Mouse (Mus musculus) ES-E14 (cell line): Measurements from ENCODE around the gene Tmx1. TPM values are rescaled to one million over a fixed set of nuclear protein-coding genes. Genes with fewer than 3 reads are reported as not detected.

Experiments used
- DNase-seq: peaks from one replicate; pipeline ENCODE4 v3.0.0-alpha.2; 2013; ENCODE audit warnings: low read depth, low spot score
- H3K27ac ChIP-seq: 2 replicates; pipeline ENCODE4 v1.5.1; 2012; ENCODE audit warnings: low read depth, mild to moderate bottlenecking, low read length, moderate library complexity, mixed read lengths; ENCODE audit not compliant: poor library complexity, insufficient read depth, severe bottlenecking
- H3K36me3 ChIP-seq: 2 replicates; pipeline ENCODE4 v1.6.1; 2012; ENCODE audit warnings: mild to moderate bottlenecking, low read length, moderate library complexity, mixed read lengths; ENCODE audit not compliant: control insufficient read depth, poor library complexity, insufficient read depth, severe bottlenecking
- H3K4me1 ChIP-seq, 2 experiments: fragments of 150-350 bp in 1 of 2; sonication (generic) in 1 of 2; 2 replicates each; pipeline ENCODE4 v1.6.1; 2012; ENCODE audit warnings: low read length in 2 of 2, mild to moderate bottlenecking in 1 of 2, mixed read lengths in 1 of 2; ENCODE audit not compliant: control insufficient read depth in 2 of 2, insufficient read depth in 2 of 2, poor library complexity in 1 of 2
- H3K4me3 ChIP-seq, 2 experiments: fragments of 150-350 bp in 1 of 2; sonication (generic) in 1 of 2; 2 replicates each; pipeline ENCODE4 v1.5.1; 2012; ENCODE audit warnings: low read length in 2 of 2, low read depth in 1 of 2, mild to moderate bottlenecking in 1 of 2, mixed read lengths in 1 of 2; ENCODE audit not compliant: insufficient read depth in 1 of 2, poor library complexity in 1 of 2, severe bottlenecking in 1 of 2
- H3K9ac ChIP-seq: 2 replicates; pipeline ENCODE4 v1.6.1; 2012; ENCODE audit warnings: low read depth, mild to moderate bottlenecking, low read length, mixed read lengths; ENCODE audit not compliant: poor library complexity, insufficient read depth, severe bottlenecking
- H3K9me3 ChIP-seq: fragments of 150-350 bp; sonication (generic); 2 replicates; pipeline ENCODE4 v1.6.1; 2012; ENCODE audit warnings: low read depth, mild to moderate bottlenecking, low read length; ENCODE audit not compliant: control insufficient read depth, insufficient read depth
- CHD2 ChIP-seq: IDR thresholded peaks from 2 replicates; pipeline ENCODE4 v1.6.1; 2014; ENCODE audit warnings: mild to moderate bottlenecking, low read depth, low read length, inconsistent platforms
- HCFC1 ChIP-seq: IDR thresholded peaks from 2 replicates; pipeline ENCODE4 v1.6.1; 2012; ENCODE audit warnings: low read length, inconsistent platforms, borderline replicate concordance; ENCODE audit not compliant: insufficient read depth
- MAFK ChIP-seq: IDR thresholded peaks from 2 replicates; pipeline ENCODE4 v1.6.1; 2014; ENCODE audit warnings: mild to moderate bottlenecking, low read depth, low read length, inconsistent platforms; ENCODE audit not compliant: insufficient read depth
- ZC3H11A ChIP-seq: IDR thresholded peaks from 2 replicates; pipeline ENCODE4 v1.6.1; 2012; ENCODE audit warnings: low read depth, mild to moderate bottlenecking, inconsistent platforms, low read length, borderline replicate concordance
- ZNF384 ChIP-seq: IDR thresholded peaks from 2 replicates; pipeline ENCODE4 v1.6.1; 2012; ENCODE audit warnings: low read depth, low read length, inconsistent platforms
- in situ Hi-C, 2 experiments: fragments of 600-800 bp; cut with MboI; formaldehyde crosslinking; loops; one replicate each; pipeline ENCODE4 v1.15.1; 2025; ENCODE audit warnings: low sequenced_read_pairs in 2 of 2, inconsistent platforms in 1 of 2; ENCODE audit not compliant: unreplicated experiment in 2 of 2
- total RNA-seq: library from RNA; depleted of rRNA; stranded (reverse); fragments of 300-350 nt; gene quantifications from 2 replicates; pipeline ENCODE4 v1.2.3, GENCODE M21; 2012; rRNA removed

The Tmx1 gene
- total RNA-seq, 1 experiment, result 73.4 TPM

DNA sequence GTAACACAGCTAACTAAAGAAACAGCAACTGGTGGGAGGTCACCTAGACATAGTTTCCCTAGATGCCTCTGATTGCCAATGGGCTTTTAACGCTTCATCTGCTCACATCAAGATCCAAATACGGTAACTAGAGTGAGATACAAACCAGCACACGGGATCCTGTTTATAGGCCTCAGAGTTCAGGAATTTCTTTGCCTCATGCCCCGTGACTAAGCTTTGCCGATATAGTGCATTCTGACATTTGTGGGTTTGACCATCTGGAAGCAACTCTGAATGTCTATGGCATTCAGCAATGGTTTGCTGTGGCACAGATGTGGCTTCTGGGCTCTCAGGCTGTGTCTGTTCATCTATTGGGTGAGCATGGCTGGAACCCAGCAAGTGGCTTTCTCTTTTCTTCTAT, 59.1 kb downstream of the Tmx1 start:
- Histone ChIP-seq H3K36me3 (no peaks in the 10 kb centered on the region), H3K4me1 (no peaks in the 10 kb centered on the region), H3K9me3 (no peaks in the 10 kb centered on the region), H3K27ac (no peak overlapping the region), H3K4me3 (no peak overlapping the region), H3K9ac (no peak overlapping the region)
- TF ChIP-seq HCFC1 (no peak), ZC3H11A (no peak), ZNF384 (no peak), CHD2 (no peak), MAFK (no peak)
- DNase-seq, result no peak
- in situ Hi-C loops, result no loop called here

GRCm38 (mm10) chr12:70512431-70512830, 59.5 kb downstream of the Tmx1 start:
- no peaks in the 10 kb centered on the region for H3K36me3 ChIP-seq
- H3K9ac ChIP-seq, result no peak overlapping the region
- H3K9me3 ChIP-seq, result no peaks in the 10 kb centered on the region
- TF ChIP-seq ZC3H11A (peak; percentile 65; the same call in 1 of the 2 replicates), ZNF384 (no peak), MAFK (no peak)
- H3K4me3 ChIP-seq, result no peak overlapping the region
- no peak for DNase-seq
- no peaks in the 10 kb centered on the region for H3K4me1 ChIP-seq
- in situ Hi-C loops, result no loop called here
- no peak overlapping the region for H3K27ac ChIP-seq

Other genes starting within 250 kb of the Tmx1 start
- gene Pygl, start 221.6 kb upstream of the Tmx1 start, total RNA-seq, result 1.4 TPM in 2 replicates
- 0.04 and 0.11 TPM in 2 replicates for gene Trim9, start 105.5 kb upstream of the Tmx1 start, total RNA-seq